Mouse (Mus musculus): ENCODE measurements around the gene Tedc1. TPM values are rescaled to one million over a fixed set of nuclear protein-coding genes. Genes with fewer than 3 reads are reported as not detected.
A peak's percentile ranks its signal among the peaks of the same experiment; 100 is the strongest.

Gene Tedc1
- polyA plus RNA-seq (2015; fragmentation: Nextera tagmentation; extraction: Ambion mirVana): 2.5 and 2.6 TPM in 2 replicates

- under 1% methylated on average over 45 of the region's 46 CpGs for WGBS
- TF ChIP-seq CTCF (IDR thresholded peaks at IDR 0.05) (peak; percentile 100), EP300 (IDR thresholded peaks at IDR 0.05) (no peak; the same call in none of the 2 replicates)
These were observed at the start of gene Tedc1 for GRCm38 (mm10) chr12:113155887-113156539. Gene Tedc1 (plus strand): TSS chr12:113156421.

DNA sequence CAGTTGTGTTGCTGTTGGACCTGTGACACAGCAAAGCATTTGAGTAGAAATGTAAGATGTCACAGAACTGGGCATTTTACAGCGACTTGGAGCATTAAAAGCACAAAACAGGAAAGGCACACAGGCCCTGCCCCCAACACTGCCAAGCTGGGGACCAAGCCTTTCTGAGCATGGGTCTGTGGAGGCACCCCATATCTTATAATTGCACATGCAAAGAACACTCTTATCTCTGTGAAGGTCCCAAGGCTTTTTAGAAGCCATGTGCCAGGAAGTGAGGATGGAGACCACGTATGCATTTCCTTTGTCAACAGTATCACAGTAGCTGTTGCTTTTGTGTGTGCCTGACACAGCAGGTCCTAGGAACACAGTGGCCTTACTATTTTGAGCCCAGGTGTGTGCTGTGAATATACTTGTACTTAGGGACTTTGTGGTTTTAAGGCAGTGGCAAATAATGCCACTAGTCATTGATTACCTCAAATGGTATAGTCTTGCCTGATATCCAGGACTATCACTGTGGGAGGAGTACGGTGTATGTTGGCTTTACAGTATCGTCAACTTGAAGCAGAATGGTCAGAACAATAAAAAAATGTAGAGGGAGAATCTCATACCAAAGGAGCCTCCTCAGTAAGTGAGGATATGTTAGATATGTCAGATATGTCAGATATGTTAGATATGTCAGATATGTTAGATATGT is 48.6 kb upstream of the Tedc1 start:
- H3K36me3 ChIP-seq (ENCODE audit: insufficient read depth, low read length): no peaks in the 10 kb centered on the region
- H3K9me3 ChIP-seq (ENCODE audit: low read length): no peaks in the 10 kb centered on the region
- no peak overlapping the region for H3K9ac ChIP-seq (replicated peaks; ENCODE audit: low read depth)
- WGBS: 65% methylated on average over 4 of the region's 4 CpGs
- H3K4me1 ChIP-seq (ENCODE audit: insufficient read depth, low read depth, low read length): no peaks in the 10 kb centered on the region; the same call in 1 of the 2 replicates
- no peak for ATAC-seq
- H3K4me2 ChIP-seq (replicated peaks; ENCODE audit: low read depth, low read length): no peak overlapping the region
- no peak overlapping the region for H3K4me3 ChIP-seq (ENCODE audit: low read depth, low read length)
- no peaks in the 10 kb centered on the region for H3K27me3 ChIP-seq (replicated peaks; ENCODE audit: insufficient read depth, low read length)
- TF ChIP-seq EP300 (IDR thresholded peaks at IDR 0.05): no peak
- TF ChIP-seq CTCF (IDR thresholded peaks at IDR 0.05): no peak
- H3K27ac ChIP-seq (ENCODE audit: low read length): no peak overlapping the region; the same call in 1 of the 2 replicates
- DNase-seq (ENCODE audit: low spot score): no peak

More at GRCm38 (mm10) chr12:113155887-113156539, at the start of gene Tedc1:
- peak; percentile 100 for DNase-seq (ENCODE audit: low spot score)
- Histone ChIP-seq H3K4me3 (ENCODE audit: low read depth, low read length) (peak within 1 kb of the TSS; percentile 44), H3K4me1 (ENCODE audit: insufficient read depth, low read depth, low read length) (peaks cover 18% of the 10 kb centered on the region), H3K9me3 (ENCODE audit: low read length) (no peaks in the 10 kb centered on the region), H3K9ac (replicated peaks; ENCODE audit: low read depth) (peak within 1 kb of the TSS; percentile 44), H3K27ac (ENCODE audit: low read length) (peak within 1 kb of the TSS; percentile 93), H3K36me3 (ENCODE audit: insufficient read depth, low read length) (no peaks in the 10 kb centered on the region), H3K4me2 (replicated peaks; ENCODE audit: low read depth, low read length) (peak within 1 kb of the TSS; percentile 88), H3K27me3 (replicated peaks; ENCODE audit: insufficient read depth, low read length) (no peaks in the 10 kb centered on the region)
- ATAC-seq: peak; percentile 94

GRCm38 (mm10) chr12:113108528-113109283 is 47.5 kb upstream of the Tedc1 start:
- Histone ChIP-seq H3K4me3 (ENCODE audit: low read depth, low read length) (no peak overlapping the region), H3K9me3 (ENCODE audit: low read length) (no peaks in the 10 kb centered on the region), H3K4me1 (ENCODE audit: insufficient read depth, low read depth, low read length) (no peaks in the 10 kb centered on the region; the same call in 1 of the 2 replicates), H3K36me3 (ENCODE audit: insufficient read depth, low read length) (no peaks in the 10 kb centered on the region), H3K4me2 (replicated peaks; ENCODE audit: low read depth, low read length) (no peak overlapping the region), H3K9ac (replicated peaks; ENCODE audit: low read depth) (no peak overlapping the region), H3K27me3 (replicated peaks; ENCODE audit: insufficient read depth, low read length) (no peaks in the 10 kb centered on the region), H3K27ac (ENCODE audit: low read length) (no peak overlapping the region)
- DNase-seq (ENCODE audit: low spot score) (no peak), ATAC-seq (no peak)
- WGBS: 82% methylated on average over 17 of the region's 17 CpGs
- TF ChIP-seq EP300 (IDR thresholded peaks at IDR 0.05): no peak
- TF ChIP-seq CTCF (IDR thresholded peaks at IDR 0.05): no peak

GRCm38 (mm10) chr12:113109801-113110200 is 46.4 kb upstream of the Tedc1 start:
- DNase-seq (ENCODE audit: low spot score): no peak
- no peak overlapping the region for H3K9ac ChIP-seq (replicated peaks; ENCODE audit: low read depth)
- 76% methylated on average over 10 of the region's 10 CpGs for WGBS

DNA sequence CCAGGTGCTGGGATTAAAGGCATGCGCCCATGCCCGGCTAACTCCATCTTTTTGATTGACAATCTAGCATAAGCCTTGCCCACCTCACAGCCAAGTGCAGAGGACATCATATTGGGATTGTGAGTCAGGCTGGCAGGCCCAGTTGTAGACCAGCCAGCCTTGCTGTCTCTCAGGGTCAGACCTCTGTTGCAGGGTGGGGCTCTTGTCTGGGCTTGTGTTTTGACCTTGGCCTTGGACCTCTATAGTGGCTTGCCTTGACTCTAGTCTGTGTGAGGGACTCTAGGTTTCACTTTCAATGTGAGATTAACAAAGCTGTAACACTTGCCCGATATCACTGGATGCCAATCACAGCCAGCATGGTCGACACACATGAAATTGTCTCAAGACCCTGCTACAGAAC is 42.1 kb upstream of the Tedc1 start:
- ATAC-seq (no peak), DNase-seq (ENCODE audit: low spot score) (no peak)
- peaks cover 8% of the 10 kb centered on the region; the same call in 1 of the 2 replicates for H3K36me3 ChIP-seq (ENCODE audit: insufficient read depth, low read length)
- no peaks in the 10 kb centered on the region for H3K4me1 ChIP-seq (ENCODE audit: insufficient read depth, low read depth, low read length)
- no peak overlapping the region for H3K9ac ChIP-seq (replicated peaks; ENCODE audit: low read depth)
- no peaks in the 10 kb centered on the region for H3K9me3 ChIP-seq (ENCODE audit: low read length)
- no peaks in the 10 kb centered on the region for H3K27me3 ChIP-seq (replicated peaks; ENCODE audit: insufficient read depth, low read length)
- TF ChIP-seq CTCF (IDR thresholded peaks at IDR 0.05) (no peak), EP300 (IDR thresholded peaks at IDR 0.05) (no peak)
- H3K4me2 ChIP-seq (replicated peaks; ENCODE audit: low read depth, low read length): no peak overlapping the region
- H3K4me3 ChIP-seq (ENCODE audit: low read depth, low read length): no peak overlapping the region
- no peak overlapping the region for H3K27ac ChIP-seq (ENCODE audit: low read length)
- 93% methylated on average over 4 of the region's 4 CpGs for WGBS

More at GRCm38 (mm10) chr12:113109801-113110200, 46.4 kb upstream of the Tedc1 start:
- no peak for ATAC-seq
- Histone ChIP-seq H3K4me2 (replicated peaks; ENCODE audit: low read depth, low read length) (no peak overlapping the region), H3K4me3 (ENCODE audit: low read depth, low read length) (no peak overlapping the region), H3K9me3 (ENCODE audit: low read length) (no peaks in the 10 kb centered on the region), H3K4me1 (ENCODE audit: insufficient read depth, low read depth, low read length) (no peaks in the 10 kb centered on the region; the same call in 1 of the 2 replicates), H3K27me3 (replicated peaks; ENCODE audit: insufficient read depth, low read length) (no peaks in the 10 kb centered on the region), H3K36me3 (ENCODE audit: insufficient read depth, low read length) (no peaks in the 10 kb centered on the region), H3K27ac (ENCODE audit: low read length) (no peak overlapping the region)
- no peak for TF ChIP-seq CTCF (IDR thresholded peaks at IDR 0.05)
- no peak for TF ChIP-seq EP300 (IDR thresholded peaks at IDR 0.05)

All from lung, postnatal 0 days (tissue).